31 mouse cellular contexts compared by ENCODE assay signal in genomic region chr7:58690997-58691596, GRCm38 (mm10). TPM values are rescaled to one million over a fixed set of nuclear protein-coding genes. Genes with fewer than 3 reads are reported as not detected.
DNase-seq lines count a peak whose midpoint lies in the region; ATAC-seq and TF ChIP-seq lines count a peak whose summit lies in the region.
"Had no signal": no experiment of that assay in that cellular context is flagged by ENCODE, and none has a peak within 500 bp of the region (broad histone marks: within the 10 kb centered on the region; RNA-seq: fewer than 3 reads in every experiment).

No protein-coding gene starts in this region.

- no peak overlapping the region for H3K9ac ChIP-seq in stomach, embryonic 15.5 days
- H3K9ac ChIP-seq: embryonic facial prominence, embryonic 15.5 days; forebrain, embryonic 13.5 days; heart, embryonic 12.5 days; hindbrain, embryonic 13.5 days; liver, embryonic 12.5 days; liver, postnatal 0 days had no signal

- H3K27ac ChIP-seq in layer of hippocampus, adult 2 months = 0 out of 2 replicates have a peak overlapping the region, but pooled peaks have one; percentile 51
- H3K27ac ChIP-seq in stomach, embryonic 15.5 days = peak overlapping the region; percentile 21; the same call in 1 of the 2 replicates
- H3K27ac ChIP-seq: embryonic facial prominence, embryonic 10.5 days; embryonic facial prominence, embryonic 15.5 days; liver, embryonic 12.5 days had no signal

- H3K4me2 ChIP-seq in stomach, embryonic 15.5 days = no peak overlapping the region
- H3K4me2 ChIP-seq: embryonic facial prominence, embryonic 15.5 days; forebrain, embryonic 13.5 days; heart, embryonic 12.5 days; hindbrain, embryonic 13.5 days; liver, embryonic 12.5 days; midbrain, embryonic 11.5 days had no signal

- H3K9me3 ChIP-seq in stomach, embryonic 15.5 days = no peaks in the 10 kb centered on the region
- H3K9me3 ChIP-seq: embryonic facial prominence, embryonic 10.5 days; embryonic facial prominence, embryonic 15.5 days; forebrain, embryonic 13.5 days; heart, embryonic 12.5 days; hindbrain, embryonic 13.5 days; liver, embryonic 12.5 days had no signal

- H3K4me1 ChIP-seq in stomach, embryonic 15.5 days = peaks cover 6% of the 10 kb centered on the region; the same call in 1 of the 2 replicates
- H3K4me1 ChIP-seq: embryonic facial prominence, embryonic 10.5 days; liver, embryonic 12.5 days had no signal

- TF ChIP-seq CTCF in layer of hippocampus, adult 2 months (conservative IDR thresholded peaks at IDR 0.05) = no peak

- no peak for ATAC-seq in stomach, embryonic 15.5 days (ENCODE audit: insufficient read depth, low FRiP score, low read depth)
- ATAC-seq: activated CD4-positive, CD25-positive, alpha-beta regulatory T cell, adult 4 months; inflammation-experienced regulatory T-cells, adult 6 months; liver, embryonic 12.5 days; liver, postnatal 0 days had no signal

- no peak for DNase-seq in layer of hippocampus, adult 2 months (ENCODE audit: low spot score in 2 of 2)
- DNase-seq in layer of hippocampus, adult 9-11 months = no peak
- peak; percentile 14 to 26 for DNase-seq in lung, postnatal 4 days
- DNase-seq in lung, postnatal 14 days = no peak
- DNase-seq in Muller cell, postnatal 12 days (ENCODE audit: inconsistent ontology term) = peak; percentile 39
- no peak for DNase-seq in heart, adult 9 months (ENCODE audit: low spot score in 2 of 2)
- no peak for DNase-seq in gastrocnemius, postnatal 25 days
- DNase-seq: adrenal gland, adult 2 months; adrenal gland, postnatal 36 days; cerebellum, adult 8-10 months; cerebellum, postnatal 25 days; gastrocnemius, postnatal 36 days; heart, adult 18-20 months; heart, postnatal 4 days; kidney, adult 11 months; kidney, postnatal 25 days; left cerebral cortex, postnatal 4 days; liver, postnatal 0 days; right cerebral cortex, postnatal 25 days; thymus, postnatal 4 days had no signal

- H3K4me3 ChIP-seq in layer of hippocampus, adult 2 months = no peak overlapping the region
- no peak overlapping the region for H3K4me3 ChIP-seq in stomach, embryonic 15.5 days (replicated peaks)
- H3K4me3 ChIP-seq: embryonic facial prominence, embryonic 10.5 days; embryonic facial prominence, embryonic 15.5 days; forebrain, embryonic 13.5 days; heart, embryonic 12.5 days; hindbrain, embryonic 13.5 days; liver, embryonic 12.5 days had no signal

- WGBS in stomach, embryonic 15.5 days = 57% methylated on average over 6 of the region's 6 CpGs

- H3K36me3 ChIP-seq in stomach, embryonic 15.5 days = no peaks in the 10 kb centered on the region
- H3K36me3 ChIP-seq: embryonic facial prominence, embryonic 10.5 days; embryonic facial prominence, embryonic 15.5 days; heart, embryonic 12.5 days; hindbrain, embryonic 13.5 days; liver, embryonic 12.5 days had no signal

- no peaks in the 10 kb centered on the region for H3K27me3 ChIP-seq in stomach, embryonic 15.5 days (replicated peaks)
- H3K27me3 ChIP-seq: embryonic facial prominence, embryonic 15.5 days; forebrain, embryonic 13.5 days; heart, embryonic 12.5 days; hindbrain, embryonic 13.5 days; liver, embryonic 12.5 days had no signal

RNA-seq across cellular contexts. Expression of gene Atp10a, which starts 35.1 kb away (rescaled TPM):
- 1 to 10 TPM; 7.5 to 8.4 TPM for total RNA-seq in layer of hippocampus, adult 2 months (2021)
- polyA plus RNA-seq in stomach, embryonic 15.5 days (2015; fragmentation: Nextera tagmentation; extraction: Ambion mirVana) = 3.9 and 4.0 TPM in 2 replicates
- total RNA-seq in gastrocnemius, postnatal 25 days (2021) = 1 to 10 TPM; 2.4 to 2.7 TPM
- total RNA-seq: MEL had no signal

Comparison
In these comparisons a context has a peak if more than half of its experiments do, and no peak if none do; other contexts are left out.
1. DNase-seq: peak in lung, postnatal 4 days (2 of 2) and Muller cell, postnatal 12 days (single experiment); none in layer of hippocampus, adult 2 months (0 of 2), layer of hippocampus, adult 9-11 months (single experiment), lung, postnatal 14 days (single experiment), heart, adult 9 months (0 of 2) and gastrocnemius, postnatal 25 days (single experiment).